Mouse (Mus musculus) liver, adult 2 months (tissue): ENCODE measurements around the gene Tma7. TPM values are rescaled to one million over a fixed set of nuclear protein-coding genes. Genes with fewer than 3 reads are reported as not detected.
A peak's percentile ranks its signal among the peaks of the same experiment; 100 is the strongest.

Source experiments
- DNase-seq: peaks from one replicate; pipeline ENCODE4 v3.0.0-alpha.2; 2011; ENCODE audit warnings: low read depth, low spot score; ENCODE audit errors: extremely low read depth
- H3K27ac ChIP-seq: fragments of 200-500 bp; replicated peaks from 2 replicates; pipeline ENCODE4 v1.5.1; 2012; ENCODE audit warnings: low read depth, mild to moderate bottlenecking, control low read depth, inconsistent platforms, low read length; ENCODE audit not compliant: insufficient read depth
- H3K27me3 ChIP-seq: fragments of 200-500 bp; 2 replicates; pipeline ENCODE4 v1.6.1; 2012; ENCODE audit warnings: mild to moderate bottlenecking, moderate library complexity, low read length, inconsistent platforms; ENCODE audit not compliant: control insufficient read depth, insufficient read depth
- H3K36me3 ChIP-seq: fragments of 200-500 bp; 2 replicates; pipeline ENCODE4 v1.6.1; 2012; ENCODE audit warnings: low read length, inconsistent platforms; ENCODE audit not compliant: control insufficient read depth, insufficient read depth
- H3K4me1 ChIP-seq: fragments of 200-500 bp; 2 replicates; pipeline ENCODE4 v1.6.1; 2011; ENCODE audit warnings: low read length; ENCODE audit not compliant: control insufficient read depth, insufficient read depth
- H3K4me3 ChIP-seq: fragments of 200-500 bp; 2 replicates; pipeline ENCODE4 v1.5.1; 2011; ENCODE audit warnings: low read depth, mild to moderate bottlenecking, control low read depth, low read length, moderate library complexity; ENCODE audit not compliant: insufficient read depth
- H3K79me2 ChIP-seq: fragments of 200-500 bp; 2 replicates; pipeline ENCODE4 v1.6.1; 2012; ENCODE audit warnings: inconsistent platforms, mild to moderate bottlenecking, low read length, moderate library complexity; ENCODE audit not compliant: control insufficient read depth, insufficient read depth
- H3K9ac ChIP-seq: fragments of 200-500 bp; 2 replicates; pipeline ENCODE4 v1.6.1; 2012; ENCODE audit warnings: low read depth, mild to moderate bottlenecking, control low read depth, inconsistent platforms, low read length
- CTCF ChIP-seq: fragments of 200-500 bp; IDR thresholded peaks from 2 replicates; pipeline ENCODE4 v1.5.1; 2011; ENCODE audit warnings: low read depth, low read length, control low read depth
- POLR2A ChIP-seq: fragments of 200-500 bp; IDR thresholded peaks from 2 replicates; pipeline ENCODE4 v1.6.1; 2011; ENCODE audit warnings: low read length, control low read depth; ENCODE audit not compliant: insufficient read depth; ENCODE audit errors: extremely low read depth
- WGBS: fragments of 180-500 bp; shearing (Covaris S2); methylation state at CpG from one replicate; pipeline ENCODE4 v1.1.7; 2018; 5-methylcytosine and 5-hydroxymethylcytosine counted together
- polyA plus RNA-seq: library from polyadenylated mRNA; depleted of rRNA; stranded (reverse); fragments of >200 nt; gene quantifications from 2 replicates; pipeline ENCODE4 v1.2.3, GENCODE M21; 2012
- total RNA-seq: library from RNA; depleted of rRNA; stranded (reverse); fragments of >200 nt; gene quantifications from 2 replicates; pipeline ENCODE4 v1.2.3, GENCODE M21; 2014

The Tma7 gene
- total and polyA plus RNA-seq, 2 experiments = 23.3 to 54.7 TPM

DNA sequence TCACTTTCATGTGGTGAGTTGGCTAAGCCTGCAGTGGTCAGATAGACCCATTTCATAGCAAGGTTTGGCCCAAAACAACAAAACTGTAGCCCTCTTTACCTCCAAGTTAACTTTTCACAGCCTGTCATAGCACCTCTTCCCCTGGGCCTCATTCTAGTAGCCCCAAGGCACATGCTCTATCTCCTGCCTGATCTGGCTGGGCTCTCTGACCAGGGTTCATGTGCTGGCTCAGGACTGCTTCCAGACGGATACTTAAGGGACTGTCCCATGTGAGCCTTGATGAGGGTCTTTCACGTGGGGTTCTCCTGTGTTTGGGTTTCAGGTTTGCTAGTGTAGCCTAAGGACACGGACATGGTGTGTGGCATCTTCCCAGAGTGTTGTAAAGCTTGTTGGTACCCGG lies 42.7 kb downstream of the Tma7 start:
- WGBS = 73% methylated on average over 4 of the region's 4 CpGs
- TF ChIP-seq POLR2A (no peak), CTCF (no peak)
- no peak for DNase-seq
- Histone ChIP-seq H3K9ac (peak overlapping the region; percentile 17; the same call in 1 of the 2 replicates), H3K36me3 (no peaks in the 10 kb centered on the region), H3K27me3 (peaks cover 6% of the 10 kb centered on the region; the same call in 1 of the 2 replicates), H3K4me1 (no peaks in the 10 kb centered on the region; the same call in 1 of the 2 replicates), H3K79me2 (no peaks in the 10 kb centered on the region), H3K27ac (0 out of 2 replicates have a peak overlapping the region, but pooled peaks have one; percentile 5), H3K4me3 (peak overlapping the region; percentile 42)

DNA sequence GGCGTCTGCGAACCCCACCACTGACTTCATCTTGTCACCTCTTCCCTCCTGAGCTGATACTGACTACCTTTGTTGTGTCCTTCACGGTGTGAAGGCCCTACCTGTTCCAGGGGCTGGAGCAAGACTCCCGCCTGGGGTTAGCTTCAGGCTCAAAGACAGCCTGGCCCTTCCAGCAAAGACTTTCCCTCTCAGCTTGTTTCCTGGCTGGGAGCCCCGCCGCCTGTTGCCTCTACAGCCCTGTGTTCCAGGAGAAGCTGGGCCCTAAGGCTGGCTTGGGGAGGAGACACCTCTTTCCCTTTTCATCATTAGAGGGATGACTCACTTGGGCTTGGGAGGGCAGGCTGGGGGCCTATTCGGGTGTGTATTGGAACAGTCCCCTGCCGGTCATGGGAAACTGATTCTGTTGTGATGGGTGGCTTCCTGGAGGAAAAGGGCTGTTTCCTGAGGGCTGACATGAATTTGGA lies 43.5 kb downstream of the Tma7 start:
- 48% methylated on average over 8 of the region's 8 CpGs for WGBS
- Histone ChIP-seq H3K27me3 (peaks cover 6% of the 10 kb centered on the region; the same call in 1 of the 2 replicates), H3K79me2 (no peaks in the 10 kb centered on the region), H3K27ac (peak overlapping the region; percentile 80), H3K9ac (peak overlapping the region; percentile 93), H3K4me3 (peak overlapping the region; percentile 95), H3K36me3 (no peaks in the 10 kb centered on the region), H3K4me1 (no peaks in the 10 kb centered on the region; the same call in 1 of the 2 replicates)
- DNase-seq = no peak
- 0 out of 2 replicates have a peak, but pooled peaks have one; percentile 12 for TF ChIP-seq POLR2A
- TF ChIP-seq CTCF = no peak

DNA sequence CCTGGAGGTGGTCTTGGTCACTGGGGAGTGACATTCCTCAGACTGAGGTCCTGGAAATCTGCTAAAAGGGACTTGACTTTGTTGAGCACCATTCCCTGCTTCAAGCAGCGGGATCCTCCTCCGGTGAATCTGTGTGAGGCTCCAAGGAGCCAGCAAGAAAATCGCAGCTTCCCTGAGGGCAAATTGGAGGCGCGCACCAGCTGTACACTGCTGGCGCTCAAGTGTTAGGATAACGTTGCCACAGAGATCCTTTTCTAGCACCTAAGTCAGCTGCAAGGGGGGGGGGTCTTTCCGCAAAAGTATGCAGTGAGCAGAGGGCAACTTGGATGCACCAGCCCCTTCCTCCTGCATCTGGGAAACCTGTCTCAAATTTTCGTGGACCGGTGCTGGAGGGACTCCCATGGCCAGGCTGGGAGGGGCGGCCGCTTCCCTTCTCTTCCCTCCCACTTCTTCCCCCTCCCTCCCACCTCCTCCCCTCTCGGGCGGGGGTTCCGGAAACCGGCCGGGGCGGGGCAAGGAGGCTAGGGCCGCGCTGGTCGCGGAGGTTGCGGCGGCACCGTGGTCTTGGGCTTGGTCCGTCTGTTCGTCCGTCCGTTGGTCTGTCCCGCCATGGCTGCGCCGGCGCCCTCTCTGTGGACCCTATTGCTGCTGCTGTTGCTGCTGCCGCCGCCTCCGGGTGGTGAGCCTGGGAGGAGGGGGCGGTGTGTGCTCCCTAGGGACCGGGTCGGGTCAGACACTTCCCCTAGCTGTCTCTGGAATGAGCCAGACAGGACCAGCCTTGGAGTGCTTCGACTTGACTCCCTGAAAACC lies 44.1 kb downstream of the Tma7 start, which contains the start of gene Shisa5:
Shisa5 (plus strand) TSS at position 480 of the 810 bp plus-strand sequence.
- H3K36me3 ChIP-seq = no peaks in the 10 kb centered on the region
- H3K9ac ChIP-seq = peak within 1 kb of the TSS; percentile 93
- TF ChIP-seq POLR2A = 0 out of 2 replicates have a peak, but pooled peaks have one; percentile 42
- TF ChIP-seq CTCF = no peak
- peak within 1 kb of the TSS; percentile 95 for H3K4me3 ChIP-seq
- no peaks in the 10 kb centered on the region for H3K79me2 ChIP-seq
- peak within 1 kb of the TSS; percentile 80 for H3K27ac ChIP-seq
- H3K4me1 ChIP-seq = no peaks in the 10 kb centered on the region; the same call in 1 of the 2 replicates
- WGBS = 6% methylated on average over 40 of the region's 40 CpGs
- H3K27me3 ChIP-seq = peaks cover 6% of the 10 kb centered on the region; the same call in 1 of the 2 replicates
- DNase-seq = no peak

DNA sequence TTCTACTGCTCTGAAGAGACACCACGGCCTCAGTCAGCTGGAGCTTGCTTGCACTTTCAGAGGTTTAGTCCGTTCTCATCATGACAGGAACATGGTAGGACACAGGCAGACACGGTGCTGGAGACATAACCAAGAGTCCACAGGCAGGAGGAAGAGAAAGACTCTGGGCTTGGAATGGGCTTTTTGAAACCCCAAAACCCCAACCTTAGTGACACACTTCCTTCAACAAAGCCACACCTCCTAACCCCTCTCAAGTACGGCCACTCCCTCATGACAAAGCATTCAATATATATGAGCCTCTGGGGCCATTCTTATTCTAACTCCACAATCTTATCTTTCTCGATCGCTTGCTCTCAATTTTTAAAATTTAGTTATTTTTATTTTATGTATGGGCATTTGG lies 50.0 kb downstream of the Tma7 start:
- Histone ChIP-seq H3K79me2 (no peaks in the 10 kb centered on the region), H3K4me3 (no peak overlapping the region), H3K27ac (no peak overlapping the region), H3K36me3 (no peaks in the 10 kb centered on the region), H3K9ac (no peak overlapping the region), H3K4me1 (no peaks in the 10 kb centered on the region), H3K27me3 (no peaks in the 10 kb centered on the region)
- no peak for TF ChIP-seq POLR2A
- no peak for TF ChIP-seq CTCF
- no peak for DNase-seq
- WGBS = 88% methylated on average over 6 of the region's 6 CpGs

DNA sequence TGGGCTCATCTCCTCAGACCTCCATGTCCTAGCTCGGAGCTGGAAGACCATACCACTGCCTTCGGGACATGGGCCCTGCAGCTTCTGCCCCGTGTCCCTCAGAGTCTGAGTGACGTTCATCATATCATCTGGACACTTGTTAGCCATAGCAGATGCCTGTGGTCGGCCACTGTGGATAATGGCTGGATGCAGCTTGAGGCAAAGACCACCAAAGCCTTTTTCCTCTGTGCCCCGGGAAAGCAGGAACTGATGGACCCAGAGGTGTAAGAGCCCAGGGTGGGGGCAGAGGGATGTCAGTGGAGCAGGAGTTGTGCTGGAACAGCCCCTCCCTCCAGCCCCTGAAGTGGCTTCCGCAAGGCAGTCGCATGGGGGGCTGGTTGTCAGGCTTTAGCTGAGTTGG lies 50.7 kb downstream of the Tma7 start:
- Histone ChIP-seq H3K4me3 (no peak overlapping the region), H3K9ac (no peak overlapping the region), H3K27me3 (no peaks in the 10 kb centered on the region), H3K27ac (no peak overlapping the region), H3K36me3 (no peaks in the 10 kb centered on the region), H3K79me2 (no peaks in the 10 kb centered on the region), H3K4me1 (no peaks in the 10 kb centered on the region)
- TF ChIP-seq POLR2A (no peak), CTCF (no peak)
- 89% methylated on average over 8 of the region's 8 CpGs for WGBS
- DNase-seq = no peak

DNA sequence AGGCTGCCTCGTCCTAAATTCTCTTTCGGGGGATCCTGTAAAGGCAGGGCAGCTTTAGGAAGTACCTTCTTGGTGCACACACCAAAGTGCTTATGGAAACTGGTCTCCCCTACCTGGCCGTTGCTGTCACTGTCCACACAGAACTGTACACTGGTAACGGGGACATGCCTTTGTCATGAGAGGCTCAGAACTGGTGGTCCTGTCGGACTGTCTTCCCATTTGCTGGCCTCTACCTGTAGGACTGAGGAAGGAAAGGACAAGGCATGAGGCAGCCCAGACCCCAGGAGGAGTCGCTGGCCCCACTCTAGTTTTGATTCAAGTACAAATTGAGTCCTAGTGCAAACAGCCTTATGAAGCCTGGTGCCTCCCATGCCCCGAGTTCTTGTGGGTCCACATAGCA lies 51.4 kb downstream of the Tma7 start:
- no peaks in the 10 kb centered on the region for H3K36me3 ChIP-seq
- no peaks in the 10 kb centered on the region for H3K4me1 ChIP-seq
- no peak overlapping the region for H3K4me3 ChIP-seq
- no peak for DNase-seq
- no peaks in the 10 kb centered on the region for H3K27me3 ChIP-seq
- TF ChIP-seq CTCF (no peak), POLR2A (no peak)
- H3K79me2 ChIP-seq = no peaks in the 10 kb centered on the region
- H3K27ac ChIP-seq = no peak overlapping the region
- no peak overlapping the region for H3K9ac ChIP-seq
- 96% methylated on average over 7 of the region's 7 CpGs for WGBS
